Mouse (Mus musculus) stomach, postnatal 0 days (tissue): ENCODE measurements around the gene Rsg1. TPM values are rescaled to one million over a fixed set of nuclear protein-coding genes. Genes with fewer than 3 reads are reported as not detected.
A peak's percentile ranks its signal among the peaks of the same experiment; 100 is the strongest.

ENCODE experiments used
- ATAC-seq: fragments of 200-750 bp; cut with Nextera tagmentation; 2 replicates; pipeline ENCODE4 v1.8.0; 2017; ENCODE audit not compliant: low FRiP score, low TSS enrichment
- DNase-seq: peaks from one replicate; pipeline ENCODE4 v3.0.0-alpha.2; 2016; ENCODE audit warnings: low spot score
- H3K27ac ChIP-seq: fragments of 300-500 bp; sonication (generic); replicated peaks from 2 replicates; pipeline ENCODE4 v1.5.1; 2014; ENCODE audit warnings: mild to moderate bottlenecking, control low read depth
- H3K27me3 ChIP-seq: fragments of 300-500 bp; sonication (generic); 2 replicates; pipeline ENCODE4 v1.6.1; 2014; ENCODE audit warnings: low read length; ENCODE audit not compliant: control insufficient read depth, insufficient read depth
- H3K36me3 ChIP-seq: fragments of 300-500 bp; sonication (generic); 2 replicates; pipeline ENCODE4 v1.6.1; 2014; ENCODE audit warnings: low read length, mixed read lengths; ENCODE audit not compliant: control insufficient read depth, insufficient read depth
- H3K4me1 ChIP-seq: fragments of 300-500 bp; sonication (generic); replicated peaks from 2 replicates; pipeline ENCODE4 v1.6.1; 2014; ENCODE audit warnings: antibody characterized with exemption; ENCODE audit not compliant: control insufficient read depth, insufficient read depth
- H3K4me2 ChIP-seq: fragments of 300-500 bp; sonication (generic); replicated peaks from 2 replicates; pipeline ENCODE4 v1.6.1; 2014; ENCODE audit warnings: low read depth, mild to moderate bottlenecking, control low read depth, moderate library complexity
- H3K4me3 ChIP-seq: fragments of 300-500 bp; sonication (generic); 2 replicates; pipeline ENCODE4 v1.5.1; 2014; ENCODE audit warnings: low read depth, low read length, control low read depth
- H3K9ac ChIP-seq: fragments of 300-500 bp; sonication (generic); 2 replicates; pipeline ENCODE4 v1.6.1; 2014; ENCODE audit warnings: mild to moderate bottlenecking, low read length, control low read depth, mixed read lengths
- H3K9me3 ChIP-seq: fragments of 300-500 bp; sonication (generic); 2 replicates; pipeline ENCODE4 v1.6.1; 2016; ENCODE audit warnings: low read length; ENCODE audit not compliant: control insufficient read depth
- CTCF ChIP-seq: IDR thresholded peaks from 2 replicates; pipeline ENCODE4 v1.5.1; 2016; ENCODE audit warnings: antibody characterized with exemption, low read depth, mild to moderate bottlenecking, moderate library complexity
- EP300 ChIP-seq: optimal IDR thresholded peaks from 2 replicates; pipeline ENCODE3; 2016; ENCODE audit warnings: antibody characterized with exemption
- WGBS: fragments of 180-500 bp; shearing (Covaris S2); extraction: QIAGEN DNeasy Blood & Tissue Kit; methylation state at CpG from one replicate; pipeline ENCODE4 v1.1.7; 2014; 5-methylcytosine and 5-hydroxymethylcytosine counted together
- polyA plus RNA-seq: library from polyadenylated mRNA; unstranded; fragments of >200 nt; fragmentation: Nextera tagmentation; extraction: Ambion mirVana; gene quantifications from 2 replicates; pipeline ENCODE4 v1.2.1, GENCODE M21; 2015

The Rsg1 gene
- polyA plus RNA-seq, 1 experiment from 2014 or later = 2.3 TPM

DNA sequence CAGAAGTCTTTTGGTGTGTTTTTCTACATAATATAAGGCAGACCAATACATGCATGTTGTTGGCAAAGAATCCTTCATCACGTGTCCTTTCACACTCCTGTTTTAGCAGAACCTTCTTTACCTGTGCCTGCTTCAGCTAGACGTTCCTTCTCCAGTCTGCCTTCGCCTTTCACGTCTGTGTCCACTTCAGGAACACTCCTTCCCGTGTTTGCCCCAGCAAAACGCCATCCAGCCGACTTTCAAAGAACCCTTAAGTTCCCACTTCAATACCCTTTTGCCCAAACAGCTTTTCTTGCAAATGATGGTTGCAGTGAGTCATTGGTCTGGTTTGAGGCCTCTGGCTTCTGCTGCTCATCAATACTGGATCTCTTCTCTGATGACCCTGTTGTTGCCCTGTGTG lies 22.5 kb upstream of the Rsg1 start:
- DNase-seq = no peak
- H3K9me3 ChIP-seq = no peaks in the 10 kb centered on the region
- H3K27me3 ChIP-seq = no peaks in the 10 kb centered on the region

DNA sequence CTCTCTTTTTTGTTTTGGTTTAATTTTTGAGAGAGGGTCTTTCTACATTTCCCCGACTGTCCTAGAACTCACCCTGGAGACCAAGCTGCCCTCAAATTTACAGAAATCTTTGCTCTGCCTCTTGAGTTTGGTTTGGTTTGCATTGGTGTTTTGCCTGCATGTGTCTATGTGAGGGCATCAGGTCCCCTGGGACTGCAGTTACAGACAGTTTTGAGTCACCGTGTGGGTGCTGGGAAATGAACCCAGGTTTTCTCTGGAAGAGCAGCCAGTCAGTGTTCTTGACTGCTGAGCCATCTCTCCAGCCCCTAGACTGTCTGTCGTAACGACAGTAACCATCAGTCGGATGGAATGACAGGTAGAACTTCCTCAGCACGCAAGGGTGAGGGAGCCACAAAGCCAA lies 19.2 kb upstream of the Rsg1 start:
- Histone ChIP-seq H3K36me3 (peaks cover 19% of the 10 kb centered on the region), H3K4me1 (no peaks in the 10 kb centered on the region), H3K9me3 (no peaks in the 10 kb centered on the region), H3K4me3 (no peak overlapping the region), H3K27me3 (no peaks in the 10 kb centered on the region), H3K9ac (no peak overlapping the region), H3K4me2 (no peak overlapping the region), H3K27ac (no peak overlapping the region)
- DNase-seq (no peak), ATAC-seq (no peak)
- TF ChIP-seq EP300 = no peak
- TF ChIP-seq CTCF = no peak
- WGBS = 91% methylated on average over 6 of the region's 6 CpGs

More for the DNA sequence above, 22.5 kb upstream of the Rsg1 start:
- Histone ChIP-seq H3K36me3 (peaks cover 9% of the 10 kb centered on the region; the same call in 1 of the 2 replicates), H3K9ac (no peak overlapping the region), H3K4me2 (no peak overlapping the region), H3K4me3 (no peak overlapping the region), H3K27ac (no peak overlapping the region), H3K4me1 (no peaks in the 10 kb centered on the region; the same call in 1 of the 2 replicates)
- WGBS = 85% methylated on average over 7 of the region's 7 CpGs
- no peak for TF ChIP-seq EP300
- TF ChIP-seq CTCF = no peak
- ATAC-seq = no peak

DNA sequence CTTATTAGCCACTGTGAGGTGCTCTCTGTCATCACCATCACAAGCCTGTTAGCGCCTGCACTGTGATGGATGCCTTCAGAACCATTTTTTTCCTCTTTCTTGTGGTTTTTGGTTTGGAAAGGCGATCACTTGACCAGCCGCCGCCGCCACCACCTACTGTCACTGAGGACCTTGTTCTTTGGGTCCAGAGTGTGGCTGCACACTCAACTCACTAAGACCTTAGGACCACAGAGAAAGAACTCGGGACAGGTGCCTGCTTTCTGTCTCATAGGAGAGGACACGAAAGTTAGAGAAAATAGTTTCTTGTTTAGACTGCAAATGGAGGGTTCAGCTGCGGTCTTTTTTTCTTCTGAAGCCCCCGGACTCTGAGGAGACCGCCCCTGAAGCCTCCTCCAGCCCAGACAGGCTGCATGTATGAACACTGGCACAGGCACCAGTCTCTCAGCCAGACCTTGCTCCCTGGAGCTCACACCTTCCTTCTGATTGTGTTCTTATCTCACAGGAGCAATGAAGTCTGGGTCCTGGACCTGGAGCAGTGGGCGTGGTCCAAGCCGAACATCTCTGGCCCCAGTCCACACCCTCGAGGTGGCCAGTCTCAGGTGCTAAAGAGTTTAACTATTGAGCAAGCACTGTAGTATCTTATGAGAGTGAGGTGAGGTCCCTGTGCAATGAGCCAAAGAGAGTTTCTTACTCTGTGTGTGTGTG lies 16.6 kb upstream of the Rsg1 start:
- no peaks in the 10 kb centered on the region for H3K27me3 ChIP-seq
- no peaks in the 10 kb centered on the region for H3K4me1 ChIP-seq
- H3K9me3 ChIP-seq = no peaks in the 10 kb centered on the region
- TF ChIP-seq EP300 (no peak), CTCF (no peak)
- ATAC-seq (peak; percentile 70), DNase-seq (peak; percentile 65)
- peaks cover 23% of the 10 kb centered on the region for H3K36me3 ChIP-seq
- WGBS = 89% methylated on average over 13 of the region's 13 CpGs
- H3K4me3 ChIP-seq = no peak overlapping the region
- H3K4me2 ChIP-seq = no peak overlapping the region
- no peak overlapping the region for H3K9ac ChIP-seq
- H3K27ac ChIP-seq = no peak overlapping the region

DNA sequence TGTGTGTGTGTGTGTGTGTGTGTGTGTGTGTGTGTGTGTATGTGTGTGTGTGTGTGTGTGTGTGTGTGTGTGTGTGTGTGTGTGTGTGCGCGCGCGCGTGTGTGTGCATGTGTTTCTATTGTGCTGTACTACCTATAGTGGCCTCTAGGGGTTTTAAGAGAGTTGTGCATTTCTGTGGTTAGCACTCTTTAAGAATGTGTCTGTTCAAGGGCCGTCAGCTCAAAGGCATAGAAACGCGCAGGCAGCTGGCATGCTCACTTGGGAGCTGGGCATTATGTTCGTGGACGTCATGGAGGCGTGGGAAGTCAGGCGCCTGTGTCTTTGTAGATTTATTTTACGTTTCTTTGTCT lies 16.1 kb upstream of the Rsg1 start:
- no peak overlapping the region for H3K4me3 ChIP-seq
- TF ChIP-seq EP300 (no peak), CTCF (0 out of 2 replicates have a peak, but pooled peaks have one; percentile 23)
- no peaks in the 10 kb centered on the region for H3K27me3 ChIP-seq
- H3K4me1 ChIP-seq = no peaks in the 10 kb centered on the region
- no peaks in the 10 kb centered on the region for H3K9me3 ChIP-seq
- no peak overlapping the region for H3K4me2 ChIP-seq
- DNase-seq (no peak), ATAC-seq (no peak)
- WGBS = 94% methylated on average over 13 of the region's 13 CpGs
- no peak overlapping the region for H3K27ac ChIP-seq
- no peak overlapping the region for H3K9ac ChIP-seq
- H3K36me3 ChIP-seq = peaks cover 23% of the 10 kb centered on the region

DNA sequence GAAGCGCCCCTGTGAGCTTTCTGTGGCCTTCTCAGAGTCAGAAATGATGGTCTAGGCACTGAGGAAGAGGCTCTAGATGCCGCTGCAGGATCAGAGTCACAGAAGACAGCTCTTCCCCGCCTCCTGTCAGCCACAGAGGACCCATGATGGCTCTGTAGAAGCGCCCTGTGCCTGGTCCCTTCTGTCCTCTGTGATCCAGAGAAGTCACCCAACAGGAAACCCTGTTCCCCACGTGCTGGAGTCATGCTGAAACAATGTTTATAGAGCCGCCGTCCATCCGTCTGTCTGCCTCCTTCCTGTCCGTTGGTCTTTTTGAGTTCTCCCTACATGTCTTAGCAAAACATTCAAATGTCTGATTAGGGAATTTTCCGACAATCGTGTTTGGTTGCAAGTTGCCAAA lies 12.8 kb upstream of the Rsg1 start:
- Histone ChIP-seq H3K36me3 (peaks cover 16% of the 10 kb centered on the region), H3K4me2 (no peak overlapping the region), H3K4me1 (no peaks in the 10 kb centered on the region), H3K4me3 (no peak overlapping the region), H3K27me3 (no peaks in the 10 kb centered on the region), H3K9me3 (no peaks in the 10 kb centered on the region), H3K27ac (0 out of 2 replicates have a peak overlapping the region, but pooled peaks have one; percentile 13), H3K9ac (no peak overlapping the region)
- ATAC-seq = no peak
- WGBS = 53% methylated on average over 11 of the region's 11 CpGs
- TF ChIP-seq CTCF (peak; percentile 25; the same call in 1 of the 2 replicates), EP300 (no peak)
- no peak for DNase-seq

DNA sequence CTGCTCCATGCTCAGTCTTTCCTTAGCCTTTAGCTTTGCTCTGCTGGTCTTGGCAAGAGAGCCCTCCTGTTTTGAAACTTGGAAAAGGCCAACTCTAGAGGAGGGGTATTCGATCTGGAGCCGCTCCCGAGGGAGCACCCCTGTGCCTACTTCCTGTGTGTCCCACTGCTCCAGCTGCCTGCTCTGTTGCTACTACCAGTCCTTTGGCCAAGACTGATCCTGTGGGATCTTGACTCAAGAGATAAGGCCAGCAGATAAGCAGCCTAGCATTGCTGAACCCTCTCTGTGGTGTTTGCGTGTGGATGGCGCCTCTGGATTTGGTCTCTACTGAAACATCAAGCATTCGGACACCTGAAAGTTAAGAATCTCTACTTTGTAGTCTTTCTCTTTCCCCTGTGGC lies 11.6 kb upstream of the Rsg1 start:
- TF ChIP-seq CTCF (no peak), EP300 (no peak)
- 83% methylated on average over 6 of the region's 6 CpGs for WGBS
- DNase-seq (no peak), ATAC-seq (no peak)
- Histone ChIP-seq H3K27me3 (no peaks in the 10 kb centered on the region), H3K4me1 (no peaks in the 10 kb centered on the region), H3K27ac (no peak overlapping the region), H3K9ac (no peak overlapping the region), H3K4me3 (no peak overlapping the region), H3K4me2 (no peak overlapping the region), H3K9me3 (no peaks in the 10 kb centered on the region), H3K36me3 (peaks cover 8% of the 10 kb centered on the region; the same call in 1 of the 2 replicates)
